Mouse (Mus musculus) thymus, adult 2 months (tissue): ENCODE results near the gene Cog2.

Source experiments
- CTCF ChIP-seq: fragments of 200-500 bp; IDR thresholded peaks from 2 replicates; pipeline ENCODE4 v1.5.1; 2012; ENCODE audit warnings: mild to moderate bottlenecking, control low read depth, low read length, moderate library complexity, borderline replicate concordance; ENCODE audit not compliant: control insufficient read depth, poor library complexity, insufficient read depth; ENCODE audit errors: extremely low read depth
- POLR2A ChIP-seq: fragments of 200-500 bp; IDR thresholded peaks from 2 replicates; pipeline ENCODE4 v1.6.1; 2012; ENCODE audit warnings: mild to moderate bottlenecking, low read length, control low read depth, moderate library complexity; ENCODE audit not compliant: control insufficient read depth, poor library complexity, insufficient read depth; ENCODE audit errors: extremely low read depth

DNA sequence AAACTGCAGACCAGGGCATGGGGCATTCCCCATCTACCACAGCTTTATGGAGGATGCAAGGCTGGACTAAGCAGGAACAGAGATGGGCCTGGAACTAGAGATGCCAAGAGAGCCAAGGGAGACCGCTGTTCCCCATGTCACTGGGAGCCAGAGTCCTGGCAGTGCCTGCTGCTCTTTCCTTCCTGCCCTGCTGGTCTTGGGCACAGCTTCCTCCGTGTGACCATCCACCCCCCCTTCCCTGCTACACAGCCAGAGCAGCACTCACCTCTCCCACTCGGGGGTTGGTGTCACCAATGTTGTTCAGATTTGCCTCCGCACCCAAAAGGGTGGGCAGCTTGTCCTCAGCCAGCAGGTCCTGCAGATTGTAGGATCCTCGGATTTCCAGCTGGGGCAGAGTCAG is 36.9 kb downstream of the Cog2 start:
- TF ChIP-seq CTCF (no peak), POLR2A (no peak)
